Mouse (Mus musculus) heart, postnatal 25 days (tissue): ENCODE data around the gene Npnt. TPM values are rescaled to one million over a fixed set of nuclear protein-coding genes. Genes with fewer than 3 reads are reported as not detected.

ENCODE experiments used
- DNase-seq: peaks from one replicate; pipeline ENCODE4 v3.0.0; 2022; ENCODE audit warnings: low spot score
- intact Hi-C: fragments of 180-260 bp; cut with DNase I; formaldehyde crosslinking; loops from one replicate; pipeline ENCODE4 v1.15.1; 2025
- total RNA-seq, 2 experiments: library from RNA; stranded (reverse); gene quantifications; 2 replicates each; pipeline ENCODE4 v1.2.3; 2021

The Npnt gene
- total RNA-seq, 2 experiments from 2014 or later = 2.7 to 4.6 TPM

- intact Hi-C loops = no loop called here
- DNase-seq = no peak
These were observed 52.7 kb downstream of the Npnt start for GRCm38 (mm10) chr3:132897390-132897789.

GRCm38 (mm10) chr3:132894086-132894485 is 56.0 kb downstream of the Npnt start:
- intact Hi-C loops = no loop called here
- DNase-seq = no peak

GRCm38 (mm10) chr3:132893676-132894075 is 56.4 kb downstream of the Npnt start:
- DNase-seq = no peak
- intact Hi-C loops = no loop called here

- no peak for DNase-seq
These were observed 57.0 kb downstream of the Npnt start for GRCm38 (mm10) chr3:132893044-132893443.

GRCm38 (mm10) chr3:132892481-132892880 is 57.6 kb downstream of the Npnt start:
- DNase-seq = no peak
- intact Hi-C loops = no loop called here

More at GRCm38 (mm10) chr3:132893044-132893443, 57.0 kb downstream of the Npnt start:
- intact Hi-C loops = no loop called here

GRCm38 (mm10) chr3:132887074-132887848 is 62.8 kb downstream of the Npnt start:
- intact Hi-C loops = no loop called here
- DNase-seq = no peak

GRCm38 (mm10) chr3:132886419-132887050 is 63.6 kb downstream of the Npnt start:
- no peak for DNase-seq
- intact Hi-C loops = no loop called here

- intact Hi-C loops = no loop called here
- DNase-seq = no peak
These were observed 65.6 kb downstream of the Npnt start for GRCm38 (mm10) chr3:132884459-132884858.

GRCm38 (mm10) chr3:132883256-132883655 is 66.8 kb downstream of the Npnt start:
- DNase-seq = no peak
- intact Hi-C loops = no loop called here

GRCm38 (mm10) chr3:132880826-132881225 is 69.3 kb downstream of the Npnt start:
- no peak for DNase-seq
- intact Hi-C loops = no loop called here

GRCm38 (mm10) chr3:132880361-132880760 is 69.7 kb downstream of the Npnt start:
- intact Hi-C loops = no loop called here
- no peak for DNase-seq

GRCm38 (mm10) chr3:132876933-132877676 is 73.0 kb downstream of the Npnt start:
- no peak for DNase-seq
- intact Hi-C loops = no loop called here

- no peak for DNase-seq
- intact Hi-C loops = no loop called here
These were observed 73.9 kb downstream of the Npnt start for GRCm38 (mm10) chr3:132876011-132876708.

GRCm38 (mm10) chr3:132873251-132873650 is 76.8 kb downstream of the Npnt start:
- DNase-seq = no peak
- intact Hi-C loops = no loop called here

- intact Hi-C loops = no loop called here
- DNase-seq = no peak
These were observed 78.7 kb downstream of the Npnt start for GRCm38 (mm10) chr3:132871318-132871904.

- no peak for DNase-seq
- intact Hi-C loops = no loop called here
These were observed 80.0 kb downstream of the Npnt start for GRCm38 (mm10) chr3:132870079-132870478.

GRCm38 (mm10) chr3:132868838-132869237 is 81.3 kb downstream of the Npnt start:
- DNase-seq = no peak
- intact Hi-C loops = no loop called here

GRCm38 (mm10) chr3:132866984-132867383 is 83.1 kb downstream of the Npnt start:
- DNase-seq = no peak
- intact Hi-C loops = no loop called here

GRCm38 (mm10) chr3:132865596-132865995 is 84.5 kb downstream of the Npnt start:
- intact Hi-C loops = no loop called here
- no peak for DNase-seq

GRCm38 (mm10) chr3:132864986-132865385 is 85.1 kb downstream of the Npnt start:
- intact Hi-C loops = no loop called here
- DNase-seq = no peak
